Mouse (Mus musculus) lung, adult 2 months (tissue): Measurements from ENCODE around the gene Dpy30.

ENCODE experiments used
- CTCF ChIP-seq: fragments of 200-500 bp; IDR thresholded peaks from 2 replicates; pipeline ENCODE4 v1.5.1; 2011; ENCODE audit warnings: mild to moderate bottlenecking, low read length, control low read depth; ENCODE audit not compliant: insufficient read depth
- POLR2A ChIP-seq: fragments of 200-500 bp; IDR thresholded peaks from 2 replicates; pipeline ENCODE4 v1.6.1; 2011; ENCODE audit warnings: low read depth, mild to moderate bottlenecking, control low read depth, low read length, borderline replicate concordance; ENCODE audit errors: extremely low read depth

DNA sequence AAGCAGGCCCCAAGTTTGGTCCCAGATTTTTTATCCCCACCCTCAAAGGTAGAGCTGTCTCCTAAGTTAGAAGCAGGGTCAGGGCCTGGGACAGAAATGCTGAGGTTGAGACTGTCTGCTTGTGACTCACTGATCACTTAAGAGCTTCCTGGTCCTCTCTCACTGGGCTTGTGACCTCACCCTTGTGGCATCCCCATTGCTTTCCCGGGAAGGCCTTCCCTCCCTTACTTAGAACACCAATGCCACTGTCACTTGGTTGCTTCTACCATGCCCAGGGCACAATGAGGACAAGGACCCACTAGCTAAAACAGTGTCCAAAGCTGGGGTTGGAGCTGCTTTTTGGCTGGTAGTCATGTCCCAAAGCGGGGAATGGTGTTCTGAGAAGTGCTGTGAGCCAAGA lies 35.1 kb downstream of the Dpy30 start:
- TF ChIP-seq CTCF (no peak), POLR2A (no peak)
